Mouse (Mus musculus) layer of hippocampus, postnatal 10 days (tissue): ENCODE measurements at regions not wholly inside any gene's neighbourhood (a gene's known extent, or its start where the extent isn't known, plus 50 kb on each side); places are given as distances from the start of the nearest gene placed in this dataset.
"Not testable (repeated sequence)": the region's sequence is repeated elsewhere in the genome, so short reads cannot be mapped to it uniquely, and the experiment has no call there.

Experiments used
- DNase-seq, 2 experiments: peaks; one replicate each; pipeline ENCODE4 v3.0.0; 2021; ENCODE audit warnings: low spot score in 2 of 2
- microRNA-seq, 2 experiments: library from miRNA; unstranded; fragments of <30 nt; microRNA quantifications; one replicate each; pipeline ENCODE4 v1.2.0; 2021

DNA sequence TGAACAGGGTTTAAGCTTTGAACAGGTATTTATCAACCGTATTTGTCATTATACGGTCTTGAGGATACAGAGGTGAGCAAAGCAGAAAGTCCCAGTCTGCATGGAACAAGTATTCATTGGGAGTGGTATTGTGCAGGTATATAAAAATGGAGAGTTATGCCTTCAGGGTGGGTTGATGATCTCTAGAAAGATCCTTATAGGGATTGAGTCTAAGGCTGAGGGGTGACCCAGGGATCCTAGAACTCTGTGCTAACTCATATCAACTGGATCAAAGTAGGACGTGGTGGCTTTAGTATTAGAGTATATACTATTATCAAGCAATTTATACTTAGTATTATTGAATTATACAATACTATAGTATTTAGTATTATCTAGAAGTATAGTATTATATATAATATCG lies 82.9 kb upstream of the Xcl1 start:
- DNase-seq, result no peak

- peak in 1 of 2 experiments; percentile 3 for DNase-seq
Observed at GRCm38 (mm10) chr1:165017793-165018192, 82.5 kb upstream of the Xcl1 start.

DNA sequence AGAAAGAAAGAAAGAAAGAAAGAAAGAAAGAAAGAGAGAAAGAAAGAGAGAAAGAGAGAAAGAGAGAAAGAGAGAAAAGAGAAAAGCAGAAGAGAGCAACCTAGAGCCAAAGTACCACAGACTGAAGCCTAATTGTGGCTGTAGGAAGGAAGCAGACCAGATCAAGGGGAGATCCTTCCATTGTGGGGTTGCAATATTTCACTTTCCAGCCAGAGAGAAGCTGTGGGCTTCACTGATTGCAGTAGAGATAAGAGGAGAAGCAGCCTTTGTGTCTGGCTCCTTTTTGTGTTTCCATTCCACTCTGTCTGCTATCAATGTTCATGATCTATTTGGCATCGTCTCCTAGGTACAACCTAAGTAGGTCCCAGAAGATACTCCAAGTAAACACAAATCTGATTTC lies 79.0 kb upstream of the Xcl1 start:
- no peak for DNase-seq

DNA sequence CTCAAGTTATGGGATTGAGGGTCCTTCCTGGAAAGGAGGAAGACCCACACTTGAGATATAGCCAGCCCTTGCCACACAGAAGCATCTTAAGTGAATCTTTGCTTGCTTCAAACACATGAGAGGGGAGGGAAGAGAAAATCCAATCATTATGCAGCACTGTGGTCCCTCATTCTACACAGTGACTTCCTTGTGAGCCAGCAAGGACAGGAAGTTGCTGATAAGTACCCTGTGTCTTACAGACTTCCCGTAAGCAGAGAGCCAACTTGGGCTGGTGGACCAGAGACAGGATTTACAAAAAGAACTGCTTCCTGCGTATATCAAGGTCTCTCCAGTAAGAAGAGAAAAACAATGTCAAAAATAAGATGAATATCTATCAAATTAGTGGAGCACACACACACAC lies 78.1 kb upstream of the Xcl1 start:
- peak in 1 of 2 experiments; percentile 0 for DNase-seq

GRCm38 (mm10) chr1:165012376-165012775 lies 77.0 kb upstream of the Xcl1 start:
- peak in 1 of 2 experiments; percentile 1 for DNase-seq

DNA sequence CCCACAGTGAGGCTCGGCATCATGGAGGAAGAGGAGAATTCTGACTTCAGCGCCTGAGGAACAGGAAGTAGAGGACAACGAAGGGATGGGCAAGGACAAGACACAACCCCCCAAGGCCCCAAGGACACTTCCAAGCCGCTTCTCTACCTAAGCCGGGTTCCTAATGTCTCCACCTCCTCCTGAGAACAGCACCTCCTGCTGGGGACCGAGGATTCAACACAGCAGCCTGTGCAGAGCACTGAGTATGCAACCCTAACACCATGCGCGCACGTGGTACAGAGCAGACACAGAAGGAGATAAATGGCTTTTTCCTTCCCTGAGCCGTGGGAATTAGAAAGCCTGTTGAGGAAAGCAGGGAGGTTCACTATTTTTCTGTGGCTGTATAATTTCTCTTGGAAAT lies 64.2 kb upstream of the Xcl1 start:
- DNase-seq, result no peak

DNA sequence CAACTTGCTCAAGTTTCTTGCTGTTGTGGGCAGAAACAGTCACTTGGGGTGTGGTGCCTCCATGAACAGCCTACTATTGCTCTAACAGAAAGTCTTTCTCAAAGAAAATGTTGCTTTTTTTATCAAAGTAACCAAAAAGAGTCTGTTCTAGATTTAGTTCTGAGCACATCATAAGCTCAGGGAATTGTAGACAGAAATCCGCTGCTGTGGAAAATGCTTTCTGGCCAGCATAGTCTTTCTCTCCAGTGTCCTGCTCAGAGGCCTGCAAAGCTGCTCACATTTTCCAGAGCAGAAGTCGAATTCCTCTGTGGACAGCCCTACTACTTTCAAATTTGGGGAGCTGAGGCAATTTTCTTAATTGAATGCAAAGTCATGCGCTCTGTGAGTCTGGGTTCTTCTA lies 63.3 kb upstream of the Xcl1 start:
- DNase-seq, result no peak

GRCm38 (mm10) chr1:164997660-164998059 lies 62.3 kb upstream of the Xcl1 start:
- DNase-seq, result no peak

GRCm38 (mm10) chr1:164994247-164994660 lies 58.9 kb upstream of the Xcl1 start:
- DNase-seq, result no peak

DNA sequence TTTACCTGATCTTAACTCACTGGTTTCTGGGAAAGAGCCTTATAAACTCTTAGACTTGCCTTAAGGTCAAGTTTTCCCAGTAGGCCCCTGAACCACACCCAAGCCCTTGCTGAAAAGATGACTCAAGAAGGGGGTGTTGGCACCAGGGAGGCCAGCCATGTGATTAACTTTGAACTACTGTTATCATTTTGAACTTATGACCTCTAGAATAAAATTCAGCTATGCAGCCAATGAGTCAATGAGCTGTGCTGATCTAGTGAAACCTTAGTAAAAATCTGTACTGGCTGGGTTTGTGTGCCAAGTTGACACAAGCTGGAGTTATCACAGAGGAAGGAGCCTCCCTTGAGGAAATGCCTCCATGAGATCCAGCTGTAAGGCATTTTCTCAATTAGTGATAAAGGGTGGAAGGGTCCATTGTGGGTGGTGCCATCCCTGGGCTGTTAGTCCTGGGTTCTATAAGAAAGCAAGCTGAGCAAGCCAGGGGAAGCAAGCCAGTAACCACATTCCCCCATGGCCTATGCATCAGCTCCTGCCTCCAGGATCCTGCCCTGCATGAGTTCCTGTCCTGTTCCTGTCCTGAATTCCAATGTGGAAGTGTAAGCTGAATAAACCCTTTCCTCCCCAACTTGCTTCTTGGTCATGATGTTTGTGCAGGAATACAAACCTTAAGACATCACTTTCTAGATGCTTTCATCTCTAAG lies 58.0 kb upstream of the Xcl1 start:
- DNase-seq, result not testable (repeated sequence)

DNA sequence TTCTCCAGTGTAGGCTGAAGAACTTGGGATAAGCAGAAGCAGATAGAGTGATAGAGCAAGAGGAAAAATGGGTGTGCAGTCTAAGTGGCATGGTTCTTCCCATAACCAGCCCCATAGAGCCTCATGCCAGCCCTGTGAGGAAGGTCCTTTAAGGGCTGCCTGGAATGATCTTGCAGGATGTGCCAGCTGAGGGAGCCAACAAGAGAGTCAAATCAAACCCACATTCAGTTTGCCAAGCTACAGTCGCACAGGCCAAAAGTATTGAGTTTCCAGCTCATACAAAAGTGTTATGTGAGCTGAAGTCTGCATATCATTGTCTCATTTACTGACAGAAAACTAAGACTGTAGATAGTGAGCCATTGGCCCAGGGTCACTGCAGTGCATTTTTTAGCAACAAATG lies 53.7 kb upstream of the Xcl1 start:
- DNase-seq, result peak in 1 of 2 experiments; percentile 45

- peak in 1 of 2 experiments; percentile 24 for DNase-seq
Observed at GRCm38 (mm10) chr1:164988191-164988590, 52.9 kb upstream of the Xcl1 start.

DNA sequence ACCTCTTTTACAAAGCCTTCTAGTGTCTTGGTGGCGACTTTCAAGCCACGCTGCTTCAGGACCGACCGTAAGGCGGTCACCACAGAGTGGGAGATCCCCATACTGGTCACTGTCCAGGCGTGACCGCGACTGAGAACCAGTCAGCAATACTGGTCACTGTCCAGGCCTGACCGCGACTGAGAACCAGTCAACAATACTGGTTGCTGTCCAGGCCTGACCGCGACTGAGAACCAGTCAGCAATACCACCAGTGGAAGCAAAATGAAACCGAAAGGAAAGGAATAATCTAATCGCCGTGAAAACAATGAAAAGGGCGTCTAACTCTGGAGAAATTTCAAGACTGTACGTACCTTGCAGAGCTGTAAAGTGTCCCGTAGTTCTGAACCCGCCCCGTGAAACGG lies 50.2 kb upstream of the Xcl1 start:
- DNase-seq, result not testable (repeated sequence)

Small RNA genes lying in the stretch of these regions (microRNA-seq; reads per million reads assigned to microRNA genes)
- gene Gm26042, result 0 reads per million in 2 experiments
